Mouse (Mus musculus) megakaryocyte, embryonic 14.5 days (primary cell): ENCODE results near the gene Olfr117.

ENCODE experiments used
- FLI1 ChIP-seq: IDR thresholded peaks from 2 replicates; pipeline ENCODE4 v1.6.1; 2012; ENCODE audit warnings: low read length, inconsistent platforms, mixed read lengths
- GATA1 ChIP-seq: IDR thresholded peaks from 3 replicates; pipeline ENCODE4 v1.6.1; 2012; ENCODE audit warnings: mixed read lengths, low read length, inconsistent platforms, borderline replicate concordance

GRCm38 (mm10) chr17:37627009-37627408 lies 36.6 kb downstream of the Olfr117 start, which contains the start of the genes Olfr115 and Olfr116:
- no peak for TF ChIP-seq GATA1
- TF ChIP-seq FLI1: no peak
